In genomic region chr13:50418421-50418820, GRCm38 (mm10) we compare ENCODE assay signal across 10 mouse cellular contexts. TPM values are rescaled to one million over a fixed set of nuclear protein-coding genes. Genes with fewer than 3 reads are reported as not detected.
DNase-seq lines count a peak whose midpoint lies in the region; ATAC-seq and TF ChIP-seq lines count a peak whose summit lies in the region.
"Had no signal": no experiment of that assay in that cellular context is flagged by ENCODE, and none has a peak within 500 bp of the region (broad histone marks: within the 10 kb centered on the region; RNA-seq: fewer than 3 reads in every experiment).

No protein-coding gene starts in this region.

- peaks cover 8% of the 10 kb centered on the region for H3K4me1 ChIP-seq in heart, embryonic 10.5 days
- peaks cover 18% of the 10 kb centered on the region for H3K4me1 ChIP-seq in E14TG2a.4 (replicated peaks; ENCODE audit: low read depth, low read length)
- peaks cover 5% of the 10 kb centered on the region for H3K4me1 ChIP-seq in forebrain, postnatal 0 days (ENCODE audit: insufficient read depth)
- peaks cover 18% of the 10 kb centered on the region for H3K4me1 ChIP-seq in midbrain, embryonic 10.5 days

- 40% methylated on average over 3 of the region's 3 CpGs for WGBS in heart, embryonic 10.5 days
- WGBS in forebrain, postnatal 0 days: 32% methylated on average over 3 of the region's 3 CpGs
- WGBS in midbrain, embryonic 10.5 days: 49% methylated on average over 3 of the region's 3 CpGs

- DNase-seq in heart, embryonic 10.5 days (ENCODE audit: low spot score): no peak
- no peak for DNase-seq in heart, adult 9 months (ENCODE audit: low spot score in 2 of 2)
- DNase-seq in forebrain, postnatal 0 days: peak; percentile 43
- no peak for DNase-seq in midbrain, embryonic 10.5 days (ENCODE audit: low spot score)
- DNase-seq in cerebellum, adult 18-20 months: no peak
- no peak for DNase-seq in right cerebral cortex, postnatal 10 days (ENCODE audit: low spot score in 2 of 2)
- DNase-seq in left cerebral cortex, postnatal 36 days (ENCODE audit: low spot score in 2 of 2): no peak

- H3K9ac ChIP-seq in forebrain, postnatal 0 days: peak overlapping the region; percentile 83

- peaks cover 27% of the 10 kb centered on the region for H3K36me3 ChIP-seq in heart, embryonic 10.5 days
- peaks cover 36% of the 10 kb centered on the region for H3K36me3 ChIP-seq in E14TG2a.4 (ENCODE audit: insufficient read depth, low read length)
- peaks cover 24% of the 10 kb centered on the region for H3K36me3 ChIP-seq in forebrain, postnatal 0 days (ENCODE audit: insufficient read depth)
- H3K36me3 ChIP-seq in midbrain, embryonic 10.5 days: peaks cover 27% of the 10 kb centered on the region

- TF ChIP-seq CTCF in E14TG2a.4 (conservative IDR thresholded peaks at IDR 0.05; ENCODE audit: low read length): no peak
- no peak for TF ChIP-seq CTCF in forebrain, postnatal 0 days (IDR thresholded peaks at IDR 0.05; ENCODE audit: low read depth)

- ATAC-seq in forebrain, postnatal 0 days: 0 out of 2 replicates have a peak, but pooled peaks have one; percentile 8

- intact Hi-C loops in left cerebral cortex, postnatal 36 days (cut with DNase I): no loop called here

- H3K4me3 ChIP-seq in heart, embryonic 10.5 days: peak overlapping the region; percentile 78
- peak overlapping the region; percentile 89 for H3K4me3 ChIP-seq in E14TG2a.4 (replicated peaks; ENCODE audit: low read length)
- H3K4me3 ChIP-seq in forebrain, postnatal 0 days (ENCODE audit: low read depth, low read length): peak overlapping the region; percentile 56
- H3K4me3 ChIP-seq in midbrain, embryonic 10.5 days: peak overlapping the region; percentile 90

- H3K9me3 ChIP-seq in heart, embryonic 10.5 days: no peaks in the 10 kb centered on the region
- H3K9me3 ChIP-seq in E14TG2a.4 (ENCODE audit: low read length): no peaks in the 10 kb centered on the region
- H3K9me3 ChIP-seq in forebrain, postnatal 0 days (ENCODE audit: low read length): no peaks in the 10 kb centered on the region
- H3K9me3 ChIP-seq in midbrain, embryonic 10.5 days (replicated peaks): no peaks in the 10 kb centered on the region

- peak overlapping the region; percentile 66 for H3K4me2 ChIP-seq in forebrain, postnatal 0 days (ENCODE audit: low read depth)

- no peaks in the 10 kb centered on the region for H3K27me3 ChIP-seq in heart, embryonic 10.5 days (ENCODE audit: insufficient read depth, poor library complexity, severe bottlenecking)
- no peaks in the 10 kb centered on the region for H3K27me3 ChIP-seq in E14TG2a.4 (ENCODE audit: insufficient read depth, low read length)
- no peaks in the 10 kb centered on the region for H3K27me3 ChIP-seq in forebrain, postnatal 0 days (ENCODE audit: insufficient read depth, low read length)
- no peaks in the 10 kb centered on the region for H3K27me3 ChIP-seq in midbrain, embryonic 10.5 days (ENCODE audit: low read depth, poor library complexity, severe bottlenecking)

- peak overlapping the region; percentile 91; the same call in 1 of the 2 replicates for H3K27ac ChIP-seq in heart, embryonic 10.5 days
- no peak overlapping the region for H3K27ac ChIP-seq in forebrain, postnatal 0 days (ENCODE audit: low read depth, low read length)
- H3K27ac ChIP-seq in midbrain, embryonic 10.5 days (replicated peaks): peak overlapping the region; percentile 91; the same call in 1 of the 2 replicates

RNA-seq across cellular contexts. Expression of gene Fbxw17, which starts 0.8 kb away (rescaled TPM):
- 29.4 and 35.7 TPM in 2 replicates for polyA plus RNA-seq in heart, embryonic 10.5 days (2016; fragmentation: Nextera tagmentation; extraction: Ambion mirVana)
- total RNA-seq in forebrain, postnatal 0 days (2014; rRNA removed): 36.8 and 53.9 TPM in 2 replicates
- 18.4 and 23.6 TPM in 2 replicates for polyA plus RNA-seq in forebrain, postnatal 0 days (2015; fragmentation: Nextera tagmentation; extraction: Ambion mirVana)
- polyA plus RNA-seq in midbrain, embryonic 10.5 days (2016; fragmentation: Nextera tagmentation; extraction: Ambion mirVana): 31.4 and 40.0 TPM in 2 replicates
- total RNA-seq in left cerebral cortex, postnatal 36 days (2021): 10 to 100 TPM; 12.3 to 15.1 TPM
- total RNA-seq: MEL had no signal

RNA-seq across cellular contexts. Expression of gene Gm47429, which starts 25.3 kb away (rescaled TPM):
- polyA plus RNA-seq in heart, embryonic 10.5 days (2016; fragmentation: Nextera tagmentation; extraction: Ambion mirVana): not detected in 2 replicates
- not detected in 2 replicates for total RNA-seq in forebrain, postnatal 0 days (2014; rRNA removed)
- polyA plus RNA-seq in forebrain, postnatal 0 days (2015; fragmentation: Nextera tagmentation; extraction: Ambion mirVana): not detected in 2 replicates
- polyA plus RNA-seq in midbrain, embryonic 10.5 days (2016; fragmentation: Nextera tagmentation; extraction: Ambion mirVana): not detected in 2 replicates
- not detected for total RNA-seq in left cerebral cortex, postnatal 36 days (2021)
- total RNA-seq: gastrocnemius, postnatal 14 days; MEL had no signal

RNA-seq across cellular contexts. Expression of gene Nutm2, which starts 48.7 kb away (rescaled TPM):
- polyA plus RNA-seq in heart, embryonic 10.5 days (2016; fragmentation: Nextera tagmentation; extraction: Ambion mirVana): not detected in 2 replicates
- not detected in 2 replicates for total RNA-seq in forebrain, postnatal 0 days (2014; rRNA removed)
- polyA plus RNA-seq in forebrain, postnatal 0 days (2015; fragmentation: Nextera tagmentation; extraction: Ambion mirVana): not detected in 2 replicates
- polyA plus RNA-seq in midbrain, embryonic 10.5 days (2016; fragmentation: Nextera tagmentation; extraction: Ambion mirVana): not detected in 2 replicates
- total RNA-seq in left cerebral cortex, postnatal 36 days (2021): not detected
- total RNA-seq: gastrocnemius, postnatal 14 days; MEL had no signal
